ENCODE assay signal across 9 mouse cellular contexts in the genomic region with DNA sequence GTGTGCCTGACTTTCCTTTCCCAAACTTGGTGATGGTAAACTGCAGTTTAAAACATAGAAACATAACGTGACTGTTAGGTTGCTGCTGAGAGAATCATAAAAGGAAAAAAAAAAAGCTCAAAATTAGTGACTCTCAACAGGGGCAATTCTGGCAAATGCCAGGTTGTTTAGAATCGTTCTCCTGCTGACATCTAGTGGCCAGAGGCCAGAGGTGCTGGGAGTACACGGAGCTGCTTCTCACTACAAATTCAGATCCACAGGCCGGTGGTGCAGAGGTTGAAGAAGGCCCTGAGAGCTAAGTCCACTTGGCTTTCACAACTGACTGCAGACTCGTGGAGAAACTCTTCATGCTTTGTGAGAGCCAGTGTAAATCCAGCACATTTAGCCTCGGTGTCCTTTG.
DNase-seq lines count a peak whose midpoint lies in the region; ATAC-seq lines count a peak whose summit lies in the region.
"Had no signal": no experiment of that assay in that cellular context is flagged by ENCODE, and none has a peak within 500 bp of the region (broad histone marks: within the 10 kb centered on the region; RNA-seq: fewer than 3 reads in every experiment).

No protein-coding gene starts in this region.

- no peaks in the 10 kb centered on the region for H3K27me3 ChIP-seq in embryonic facial prominence, embryonic 10.5 days (replicated peaks; ENCODE audit: low read depth, poor library complexity, severe bottlenecking)
- no peaks in the 10 kb centered on the region for H3K27me3 ChIP-seq in heart, embryonic 16.5 days (ENCODE audit: control insufficient read depth, insufficient read depth, low read length)
- no peaks in the 10 kb centered on the region for H3K27me3 ChIP-seq in liver, embryonic 11.5 days (replicated peaks; ENCODE audit: control insufficient read depth, insufficient read depth, low read length)
- no peaks in the 10 kb centered on the region for H3K27me3 ChIP-seq in neural tube, embryonic 12.5 days (replicated peaks)

- H3K36me3 ChIP-seq in embryonic facial prominence, embryonic 10.5 days (replicated peaks), result no peaks in the 10 kb centered on the region
- H3K36me3 ChIP-seq in heart, embryonic 16.5 days (ENCODE audit: control insufficient read depth, insufficient read depth), result no peaks in the 10 kb centered on the region
- no peaks in the 10 kb centered on the region for H3K36me3 ChIP-seq in liver, embryonic 11.5 days (ENCODE audit: control insufficient read depth, insufficient read depth, low read length)
- H3K36me3 ChIP-seq in neural tube, embryonic 12.5 days, result no peaks in the 10 kb centered on the region

- no peak overlapping the region for H3K27ac ChIP-seq in embryonic facial prominence, embryonic 10.5 days (replicated peaks)
- H3K27ac ChIP-seq in heart, embryonic 16.5 days (ENCODE audit: low read length), result no peak overlapping the region
- no peak overlapping the region for H3K27ac ChIP-seq in liver, embryonic 11.5 days (ENCODE audit: low read depth, low read length)
- no peak overlapping the region for H3K27ac ChIP-seq in neural tube, embryonic 12.5 days

- no peaks in the 10 kb centered on the region for H3K9me3 ChIP-seq in embryonic facial prominence, embryonic 10.5 days
- no peaks in the 10 kb centered on the region for H3K9me3 ChIP-seq in heart, embryonic 16.5 days (replicated peaks; ENCODE audit: control insufficient read depth, low read length)
- H3K9me3 ChIP-seq in liver, embryonic 11.5 days (ENCODE audit: control insufficient read depth, low read length), result no peaks in the 10 kb centered on the region
- H3K9me3 ChIP-seq in neural tube, embryonic 12.5 days, result no peaks in the 10 kb centered on the region

- DNase-seq in CD4-positive, CD25-positive, alpha-beta regulatory T cell, adult 2 months (ENCODE audit: low read depth, low spot score), result peak; percentile 48
- peak; percentile 68 for DNase-seq in adrenal gland, postnatal 14 days
- peak; percentile 69 for DNase-seq in embryonic facial prominence, embryonic 10.5 days (ENCODE audit: low spot score)
- DNase-seq in kidney, postnatal 14 days, result peak; percentile 84
- DNase-seq in liver, embryonic 11.5 days (ENCODE audit: low spot score), result peak; percentile 38
- peak; percentile 21 for DNase-seq in testis, postnatal 14 days (ENCODE audit: low spot score)

- 19% methylated on average over 6 of the region's 6 CpGs for WGBS in embryonic facial prominence, embryonic 10.5 days
- 9% methylated on average over 6 of the region's 6 CpGs for WGBS in heart, embryonic 16.5 days
- 18% methylated on average over 6 of the region's 6 CpGs for WGBS in liver, embryonic 11.5 days
- 13% methylated on average over 6 of the region's 6 CpGs for WGBS in neural tube, embryonic 12.5 days

- H3K4me1 ChIP-seq in embryonic facial prominence, embryonic 10.5 days, result no peaks in the 10 kb centered on the region
- H3K4me1 ChIP-seq in heart, embryonic 16.5 days (ENCODE audit: control insufficient read depth, insufficient read depth, low read length), result no peaks in the 10 kb centered on the region
- no peaks in the 10 kb centered on the region for H3K4me1 ChIP-seq in liver, embryonic 11.5 days (replicated peaks; ENCODE audit: control insufficient read depth, insufficient read depth, low read length)
- H3K4me1 ChIP-seq in neural tube, embryonic 12.5 days, result no peaks in the 10 kb centered on the region

- no peak overlapping the region for H3K9ac ChIP-seq in heart, embryonic 16.5 days (ENCODE audit: low read length)
- H3K9ac ChIP-seq in liver, embryonic 11.5 days (ENCODE audit: low read depth, low read length), result no peak overlapping the region
- H3K9ac ChIP-seq in neural tube, embryonic 12.5 days, result no peak overlapping the region

- H3K4me3 ChIP-seq in embryonic facial prominence, embryonic 10.5 days, result no peak overlapping the region
- no peak overlapping the region for H3K4me3 ChIP-seq in heart, embryonic 16.5 days (ENCODE audit: low read length)
- H3K4me3 ChIP-seq in liver, embryonic 11.5 days (ENCODE audit: low read depth, low read length), result no peak overlapping the region
- H3K4me3 ChIP-seq in neural tube, embryonic 12.5 days, result no peak overlapping the region
- H3K4me3 ChIP-seq: erythroblast, embryonic 14.5 days had no signal

- no peak overlapping the region for H3K4me2 ChIP-seq in heart, embryonic 16.5 days (ENCODE audit: low read depth, low read length)
- no peak overlapping the region for H3K4me2 ChIP-seq in liver, embryonic 11.5 days
- H3K4me2 ChIP-seq in neural tube, embryonic 12.5 days (replicated peaks), result no peak overlapping the region

- ATAC-seq in heart, embryonic 16.5 days (replicated peaks; ENCODE audit: extremely low read depth, insufficient read depth, low FRiP score), result peak; percentile 63; the same call in 1 of the 2 replicates
- ATAC-seq in liver, embryonic 11.5 days (replicated peaks; ENCODE audit: low FRiP score), result peak; percentile 81
- peak; percentile 75; the same call in 1 of the 2 replicates for ATAC-seq in neural tube, embryonic 12.5 days (ENCODE audit: low FRiP score, low read depth)

Comparison
In these comparisons a context has a peak if more than half of its experiments do, and no peak if none do; other contexts are left out.
1. DNase-seq: peak in every context shown above with its lines; median percentile 84 in kidney, postnatal 14 days; 69 in embryonic facial prominence, embryonic 10.5 days; 68 in adrenal gland, postnatal 14 days; 48 in CD4-positive, CD25-positive, alpha-beta regulatory T cell, adult 2 months; 38 in liver, embryonic 11.5 days; 21 in testis, postnatal 14 days.